Mouse (Mus musculus): Measurements from ENCODE around the gene Synpo2.

DNA sequence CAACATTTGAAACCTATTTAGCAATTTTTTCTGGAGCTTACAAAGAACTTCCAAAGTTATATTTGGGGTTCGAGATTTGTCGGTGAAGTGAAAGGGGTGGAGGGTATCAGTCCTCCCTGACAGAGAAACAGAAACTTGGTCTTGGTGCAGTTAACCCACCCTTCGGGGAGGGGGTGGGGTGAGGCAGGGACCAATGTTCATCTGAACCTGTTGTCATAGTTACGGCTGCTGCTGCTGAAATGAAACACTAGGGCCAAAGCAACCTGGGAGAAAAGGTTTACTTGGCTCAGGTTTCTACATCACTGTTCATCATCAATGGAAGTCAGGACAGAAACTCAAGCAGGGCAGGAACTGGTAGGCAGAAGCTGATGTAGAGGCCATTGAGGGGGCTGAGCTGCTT lies 66.6 kb downstream of the Synpo2 start:
- TF ChIP-seq POLR2A (IDR thresholded peaks at IDR 0.05; ENCODE audit: borderline replicate concordance, low read depth, low read length) (no peak), CTCF (IDR thresholded peaks at IDR 0.05; ENCODE audit: low read depth, low read length) (no peak)

Data from bone marrow macrophage, adult 2 months (primary cell).